Mouse (Mus musculus) hindbrain, embryonic 14.5 days (tissue): ENCODE data around the gene Cox10. TPM values are rescaled to one million over a fixed set of nuclear protein-coding genes. Genes with fewer than 3 reads are reported as not detected.

Experiments used
- ATAC-seq: fragments of 200-750 bp; cut with Nextera tagmentation; 2 replicates; pipeline ENCODE4 v1.8.0; 2017; ENCODE audit warnings: moderate number of reproducible peaks, mild to moderate bottlenecking, moderate TSS enrichment, moderate library complexity; ENCODE audit not compliant: low FRiP score
- DNase-seq: peaks from one replicate; pipeline ENCODE4 v3.0.0-alpha.2; 2015; ENCODE audit warnings: low spot score
- H3K27ac ChIP-seq: fragments of 300-500 bp; sonication (generic); 2 replicates; pipeline ENCODE4 v1.5.1; 2014; ENCODE audit warnings: mild to moderate bottlenecking, moderate library complexity
- H3K27me3 ChIP-seq: fragments of 300-500 bp; sonication (generic); 2 replicates; pipeline ENCODE4 v1.6.1; 2014; ENCODE audit warnings: mild to moderate bottlenecking, low read length, mixed read lengths; ENCODE audit not compliant: control insufficient read depth, insufficient read depth
- H3K36me3 ChIP-seq: fragments of 300-500 bp; sonication (generic); replicated peaks from 2 replicates; pipeline ENCODE4 v1.6.1; 2014; ENCODE audit not compliant: control insufficient read depth, insufficient read depth
- H3K4me1 ChIP-seq: fragments of 300-500 bp; sonication (generic); replicated peaks from 2 replicates; pipeline ENCODE4 v1.6.1; 2014; ENCODE audit warnings: antibody characterized with exemption, low read length, mixed read lengths; ENCODE audit not compliant: control insufficient read depth, insufficient read depth
- H3K4me2 ChIP-seq: fragments of 300-500 bp; sonication (generic); replicated peaks from 2 replicates; pipeline ENCODE4 v1.6.1; 2014; ENCODE audit warnings: mild to moderate bottlenecking, moderate library complexity
- H3K4me3 ChIP-seq: fragments of 300-500 bp; sonication (generic); replicated peaks from 2 replicates; pipeline ENCODE4 v1.5.1; 2014; ENCODE audit warnings: mild to moderate bottlenecking, low read length
- H3K9ac ChIP-seq: fragments of 300-500 bp; sonication (generic); 2 replicates; pipeline ENCODE4 v1.6.1; 2014
- H3K9me3 ChIP-seq: fragments of 300-500 bp; sonication (generic); 2 replicates; pipeline ENCODE4 v1.6.1; 2016; ENCODE audit warnings: low read length; ENCODE audit not compliant: control insufficient read depth
- WGBS: fragments of 180-500 bp; shearing (Covaris S2); extraction: QIAGEN DNeasy Blood & Tissue Kit; methylation state at CpG from one replicate; pipeline ENCODE4 v1.1.7; 2014; 5-methylcytosine and 5-hydroxymethylcytosine counted together
- polyA plus RNA-seq: library from polyadenylated mRNA; unstranded; fragments of >200 nt; fragmentation: Nextera tagmentation; extraction: Ambion mirVana; gene quantifications from 2 replicates; pipeline ENCODE4 v1.2.1, GENCODE M21; 2014

Gene Cox10
- polyA plus RNA-seq, 1 experiment from 2014 or later: 30.0 TPM

GRCm38 (mm10) chr11:63977741-63978140 lies 101.5 kb downstream of the Cox10 start:
- ATAC-seq (no peak), DNase-seq (no peak)
- 65% methylated on average over 2 of the region's 2 CpGs for WGBS
- no peak overlapping the region for H3K4me3 ChIP-seq
- H3K36me3 ChIP-seq: no peaks in the 10 kb centered on the region
- no peak overlapping the region for H3K4me2 ChIP-seq
- no peaks in the 10 kb centered on the region for H3K9me3 ChIP-seq
- no peaks in the 10 kb centered on the region for H3K27me3 ChIP-seq
- 0 out of 2 replicates have a peak, but pooled peaks cover 4% of the 10 kb centered on the region for H3K4me1 ChIP-seq
- H3K9ac ChIP-seq: no peak overlapping the region
- no peak overlapping the region for H3K27ac ChIP-seq

- no peak overlapping the region for H3K9ac ChIP-seq
- no peaks in the 10 kb centered on the region for H3K36me3 ChIP-seq
- H3K4me2 ChIP-seq: no peak overlapping the region
- H3K9me3 ChIP-seq: no peaks in the 10 kb centered on the region
- DNase-seq: no peak
- no peak overlapping the region for H3K27ac ChIP-seq
- H3K4me3 ChIP-seq: no peak overlapping the region
- no peaks in the 10 kb centered on the region for H3K4me1 ChIP-seq
- WGBS: 89% methylated on average over 2 of the region's 2 CpGs
- H3K27me3 ChIP-seq: no peaks in the 10 kb centered on the region
- ATAC-seq: no peak
Measured at GRCm38 (mm10) chr11:63976775-63977174, 102.5 kb downstream of the Cox10 start.

GRCm38 (mm10) chr11:63975260-63975899 lies 103.9 kb downstream of the Cox10 start:
- ATAC-seq: no peak
- no peak overlapping the region for H3K4me3 ChIP-seq
- H3K9me3 ChIP-seq: no peaks in the 10 kb centered on the region
- H3K4me2 ChIP-seq: no peak overlapping the region
- H3K27ac ChIP-seq: no peak overlapping the region
- H3K9ac ChIP-seq: no peak overlapping the region
- WGBS: 87% methylated on average over 13 of the region's 13 CpGs
- no peaks in the 10 kb centered on the region for H3K36me3 ChIP-seq
- no peaks in the 10 kb centered on the region for H3K27me3 ChIP-seq
- no peak for DNase-seq
- H3K4me1 ChIP-seq: no peaks in the 10 kb centered on the region

- H3K27ac ChIP-seq: no peak overlapping the region
- H3K36me3 ChIP-seq: no peaks in the 10 kb centered on the region
- H3K9me3 ChIP-seq: no peaks in the 10 kb centered on the region
- ATAC-seq: no peak
- no peaks in the 10 kb centered on the region for H3K27me3 ChIP-seq
- no peak overlapping the region for H3K9ac ChIP-seq
- H3K4me2 ChIP-seq: no peak overlapping the region
- H3K4me1 ChIP-seq: peaks cover 9% of the 10 kb centered on the region; the same call in 1 of the 2 replicates
- DNase-seq: no peak
- WGBS: 60% methylated on average over 2 of the region's 2 CpGs
- no peak overlapping the region for H3K4me3 ChIP-seq
Measured at GRCm38 (mm10) chr11:63973973-63974372, 105.3 kb downstream of the Cox10 start.

GRCm38 (mm10) chr11:63971462-63971861 lies 107.8 kb downstream of the Cox10 start:
- Histone ChIP-seq H3K4me1 (peaks cover 21% of the 10 kb centered on the region), H3K27me3 (no peaks in the 10 kb centered on the region), H3K27ac (no peak overlapping the region), H3K36me3 (no peaks in the 10 kb centered on the region), H3K9ac (no peak overlapping the region), H3K4me2 (no peak overlapping the region), H3K4me3 (no peak overlapping the region), H3K9me3 (no peaks in the 10 kb centered on the region)
- ATAC-seq (no peak), DNase-seq (no peak)
- 95% methylated on average over 9 of the region's 9 CpGs for WGBS

- no peaks in the 10 kb centered on the region for H3K9me3 ChIP-seq
- H3K27ac ChIP-seq: no peak overlapping the region
- H3K36me3 ChIP-seq: no peaks in the 10 kb centered on the region
- H3K9ac ChIP-seq: no peak overlapping the region
- peaks cover 26% of the 10 kb centered on the region for H3K4me1 ChIP-seq
- DNase-seq: no peak
- no peak overlapping the region for H3K4me2 ChIP-seq
- ATAC-seq: no peak
- H3K27me3 ChIP-seq: no peaks in the 10 kb centered on the region
- WGBS: 89% methylated on average over 6 of the region's 6 CpGs
- no peak overlapping the region for H3K4me3 ChIP-seq
Measured at GRCm38 (mm10) chr11:63970818-63971217, 108.5 kb downstream of the Cox10 start.

GRCm38 (mm10) chr11:63969205-63969910 lies 109.9 kb downstream of the Cox10 start:
- DNase-seq: no peak
- peak overlapping the region; percentile 49; the same call in 1 of the 2 replicates for H3K27ac ChIP-seq

GRCm38 (mm10) chr11:63968388-63969035 lies 110.8 kb downstream of the Cox10 start:
- H3K9ac ChIP-seq: no peak overlapping the region
- H3K4me1 ChIP-seq: peaks cover 27% of the 10 kb centered on the region
- DNase-seq: no peak
- no peak overlapping the region for H3K4me2 ChIP-seq
- no peak for ATAC-seq
- H3K4me3 ChIP-seq: no peak overlapping the region
- no peaks in the 10 kb centered on the region for H3K27me3 ChIP-seq
- no peaks in the 10 kb centered on the region for H3K9me3 ChIP-seq
- 23% methylated on average over 3 of the region's 3 CpGs for WGBS
- peaks cover 4% of the 10 kb centered on the region for H3K36me3 ChIP-seq
- peak overlapping the region; percentile 49 for H3K27ac ChIP-seq

More at GRCm38 (mm10) chr11:63969205-63969910, 109.9 kb downstream of the Cox10 start:
- H3K4me1 ChIP-seq: peaks cover 27% of the 10 kb centered on the region
- no peaks in the 10 kb centered on the region for H3K36me3 ChIP-seq
- H3K4me3 ChIP-seq: no peak overlapping the region
- 32% methylated on average over 11 of the region's 11 CpGs for WGBS
- no peaks in the 10 kb centered on the region for H3K27me3 ChIP-seq
- peak; percentile 68; the same call in 1 of the 2 replicates for ATAC-seq
- H3K4me2 ChIP-seq: no peak overlapping the region
- no peak overlapping the region for H3K9ac ChIP-seq
- no peaks in the 10 kb centered on the region for H3K9me3 ChIP-seq

GRCm38 (mm10) chr11:63967641-63968387 lies 111.5 kb downstream of the Cox10 start:
- H3K4me3 ChIP-seq: no peak overlapping the region
- DNase-seq: no peak
- no peak overlapping the region for H3K27ac ChIP-seq
- H3K4me1 ChIP-seq: peaks cover 27% of the 10 kb centered on the region
- H3K9ac ChIP-seq: no peak overlapping the region
- WGBS: 82% methylated on average over 9 of the region's 9 CpGs
- no peak overlapping the region for H3K4me2 ChIP-seq
- no peak for ATAC-seq
- H3K36me3 ChIP-seq: peaks cover 9% of the 10 kb centered on the region
- H3K9me3 ChIP-seq: no peaks in the 10 kb centered on the region
- H3K27me3 ChIP-seq: no peaks in the 10 kb centered on the region
